Mouse (Mus musculus): ENCODE data around the gene Tcf7l2.

DNA sequence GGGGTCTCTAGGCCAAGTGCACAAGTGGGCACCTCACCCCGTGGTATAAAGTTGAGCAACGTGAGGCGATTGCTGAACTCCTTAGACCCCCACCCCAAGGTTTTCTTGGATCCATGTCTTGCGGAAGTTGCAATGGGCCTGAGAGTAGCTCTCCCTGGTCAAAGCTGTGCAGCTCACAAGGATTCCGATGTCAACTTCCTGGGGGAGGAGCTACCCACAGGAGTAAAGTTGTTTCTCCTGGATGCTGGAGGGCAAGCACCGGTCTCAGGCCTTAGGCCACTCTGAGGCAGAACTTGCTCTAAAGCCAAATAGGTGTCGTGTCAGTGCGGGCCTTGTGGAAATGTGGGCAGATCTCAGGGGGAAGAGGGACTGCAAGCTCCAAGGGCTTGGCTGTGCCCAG, 12.2 kb upstream of the Tcf7l2 start:
- no peak for TF ChIP-seq GATA1 (IDR thresholded peaks at IDR 0.05; ENCODE audit: low read length)
- TF ChIP-seq TAL1 (IDR thresholded peaks at IDR 0.05; ENCODE audit: low read length) = no peak
